Mouse (Mus musculus): ENCODE measurements around the gene Tpsg1.

DNA sequence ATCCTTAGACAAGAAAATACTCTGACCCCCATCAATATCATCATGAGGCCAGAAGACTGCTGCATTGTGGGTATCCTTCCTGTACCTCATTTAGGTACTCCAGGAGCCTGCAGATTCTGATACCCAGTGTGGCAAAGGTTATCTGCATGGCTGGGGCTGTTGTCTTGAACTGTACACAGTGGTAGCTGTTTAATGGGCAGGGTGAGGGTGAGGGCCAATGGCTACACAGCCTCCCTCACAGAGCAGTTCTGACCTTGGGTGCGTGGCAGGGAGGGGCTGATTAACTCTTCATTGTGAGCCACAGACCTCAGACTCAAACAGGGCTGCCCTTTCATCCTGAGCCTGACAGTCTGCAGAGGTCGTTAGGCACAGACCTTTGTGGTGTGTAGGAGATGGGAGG lies 46.1 kb upstream of the Tpsg1 start:
- no peak for TF ChIP-seq CTCF (IDR thresholded peaks at IDR 0.05; ENCODE audit: low read depth)
- no peak for TF ChIP-seq EP300 (IDR thresholded peaks at IDR 0.05; ENCODE audit: low read depth)

All from liver, postnatal 0 days (tissue).